Mouse (Mus musculus) urinary bladder, adult 2 months (tissue): ENCODE data around the gene Zc3h7b. TPM values are rescaled to one million over a fixed set of nuclear protein-coding genes. Genes with fewer than 3 reads are reported as not detected.
"Not testable (repeated sequence)": the region's sequence is repeated elsewhere in the genome, so short reads cannot be mapped to it uniquely, and the experiment has no call there.

ENCODE experiments used
- DNase-seq: peaks from one replicate; pipeline ENCODE4 v3.0.0; 2022; ENCODE audit warnings: low spot score
- polyA plus RNA-seq: library from polyadenylated mRNA; depleted of rRNA; stranded (reverse); fragments of >200 nt; gene quantifications from 2 replicates; pipeline ENCODE4 v1.2.3, GENCODE M21; 2012; rRNA removed

Zc3h7b gene
- 30.8 and 41.0 TPM in 2 replicates for polyA plus RNA-seq

- DNase-seq, result peak; percentile 67
These were observed at the start of gene Zc3h7b, which contains the start of gene Rangap1 for GRCm38 (mm10) chr15:81744992-81745600. TSS of gene Zc3h7b (plus strand) at chr15:81745057. TSS of gene Rangap1 (minus strand) at chr15:81745530.

- DNase-seq, result no peak
These were observed 47.7 kb upstream of the Zc3h7b start, which contains the start of gene Chadl for GRCm38 (mm10) chr15:81697175-81697574. TSS of gene Chadl (minus strand) at chr15:81697287.

GRCm38 (mm10) chr15:81697847-81698246, 47.0 kb upstream of the Zc3h7b start:
- DNase-seq, result no peak

GRCm38 (mm10) chr15:81698532-81698931, 46.3 kb upstream of the Zc3h7b start:
- DNase-seq, result no peak

GRCm38 (mm10) chr15:81700161-81700560, 44.7 kb upstream of the Zc3h7b start:
- DNase-seq, result no peak

- no peak for DNase-seq
These were observed 44.3 kb upstream of the Zc3h7b start for GRCm38 (mm10) chr15:81700601-81701000.

GRCm38 (mm10) chr15:81701350-81701749, 43.5 kb upstream of the Zc3h7b start:
- not testable (repeated sequence) for DNase-seq

GRCm38 (mm10) chr15:81702306-81703093, 42.4 kb upstream of the Zc3h7b start:
- no peak for DNase-seq

GRCm38 (mm10) chr15:81703094-81703489, 41.8 kb upstream of the Zc3h7b start:
- DNase-seq, result no peak

- no peak for DNase-seq
These were observed 35.9 kb upstream of the Zc3h7b start for GRCm38 (mm10) chr15:81708991-81709390.

- DNase-seq, result no peak
These were observed 35.2 kb upstream of the Zc3h7b start for GRCm38 (mm10) chr15:81709686-81710085.

GRCm38 (mm10) chr15:81710801-81711200, 34.1 kb upstream of the Zc3h7b start:
- no peak for DNase-seq

GRCm38 (mm10) chr15:81713742-81714141, 31.1 kb upstream of the Zc3h7b start:
- no peak for DNase-seq

GRCm38 (mm10) chr15:81718336-81719138, 26.3 kb upstream of the Zc3h7b start:
- no peak for DNase-seq

GRCm38 (mm10) chr15:81719139-81719531, 25.7 kb upstream of the Zc3h7b start:
- no peak for DNase-seq

GRCm38 (mm10) chr15:81722361-81722760, 22.5 kb upstream of the Zc3h7b start:
- no peak for DNase-seq

GRCm38 (mm10) chr15:81723653-81724052, 21.2 kb upstream of the Zc3h7b start:
- no peak for DNase-seq

GRCm38 (mm10) chr15:81725965-81726364, 18.9 kb upstream of the Zc3h7b start:
- DNase-seq, result no peak

GRCm38 (mm10) chr15:81729241-81729791, 15.5 kb upstream of the Zc3h7b start:
- no peak for DNase-seq

GRCm38 (mm10) chr15:81729792-81730635, 14.8 kb upstream of the Zc3h7b start:
- peak; percentile 78 for DNase-seq

GRCm38 (mm10) chr15:81735075-81735474, 9.8 kb upstream of the Zc3h7b start:
- no peak for DNase-seq
